38 mouse cellular contexts compared by ENCODE assay signal in the genomic region with DNA sequence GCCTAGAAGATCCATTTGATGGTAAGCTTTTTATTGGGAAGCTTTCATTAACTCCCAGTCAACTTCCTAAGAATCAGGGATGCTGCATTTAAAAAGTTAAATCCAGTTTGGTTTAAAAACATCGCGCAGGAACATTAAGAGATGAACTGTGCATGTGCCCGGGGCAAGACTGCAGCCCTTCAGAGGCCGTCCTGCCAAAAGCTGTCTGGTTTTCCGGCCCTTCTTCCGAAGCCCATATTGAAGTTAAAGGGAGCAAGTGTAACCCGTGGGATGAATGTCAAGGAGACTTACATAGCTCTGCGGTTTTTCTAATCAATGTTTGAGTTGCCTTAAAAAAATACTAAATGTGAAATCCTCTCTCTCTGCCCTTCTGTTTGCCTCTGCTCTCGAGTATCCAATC. TPM values are rescaled to one million over a fixed set of nuclear protein-coding genes. Genes with fewer than 3 reads are reported as not detected.
"Had no signal": no experiment of that assay in that cellular context is flagged by ENCODE, and none has a peak within 500 bp of the region (broad histone marks: within the 10 kb centered on the region; RNA-seq: fewer than 3 reads in every experiment).

No protein-coding gene starts in this region.

- ATAC-seq: hindbrain, embryonic 16.5 days; inflammation-experienced regulatory T-cells, adult 6 months; intestine, embryonic 15.5 days; intestine, postnatal 0 days had no signal

- H3K9me3 ChIP-seq: heart, embryonic 10.5 days; hindbrain, embryonic 10.5 days; hindbrain, embryonic 12.5 days; intestine, embryonic 15.5 days; limb, embryonic 10.5 days; limb, embryonic 12.5 days; liver, embryonic 13.5 days; liver, embryonic 15.5 days had no signal

- H3K36me3 ChIP-seq: heart, embryonic 10.5 days; hindbrain, embryonic 10.5 days; hindbrain, embryonic 12.5 days; intestine, embryonic 15.5 days; limb, embryonic 10.5 days; limb, embryonic 12.5 days; liver, embryonic 13.5 days; liver, embryonic 15.5 days had no signal

- H3K9ac ChIP-seq: heart, embryonic 12.5 days; hindbrain, embryonic 12.5 days; hindbrain, embryonic 14.5 days; intestine, embryonic 15.5 days; limb, embryonic 12.5 days; liver, embryonic 13.5 days; liver, embryonic 15.5 days had no signal

- H3K27ac ChIP-seq: gastrocnemius, adult 2 months; heart, embryonic 10.5 days; hindbrain, embryonic 10.5 days; hindbrain, embryonic 12.5 days; hindbrain, embryonic 14.5 days; intestine, embryonic 15.5 days; layer of hippocampus, adult 2 months; left cerebral cortex, adult 2 months; limb, embryonic 10.5 days; limb, embryonic 12.5 days; liver, embryonic 13.5 days; liver, embryonic 15.5 days had no signal

- H3K4me3 ChIP-seq: gastrocnemius, adult 2 months; heart, embryonic 10.5 days; heart, embryonic 12.5 days; hindbrain, embryonic 10.5 days; hindbrain, embryonic 12.5 days; intestine, embryonic 15.5 days; layer of hippocampus, adult 2 months; left cerebral cortex, adult 2 months; limb, embryonic 10.5 days; limb, embryonic 12.5 days; liver, embryonic 13.5 days; liver, embryonic 15.5 days had no signal

- H3K4me2 ChIP-seq: heart, embryonic 12.5 days; hindbrain, embryonic 12.5 days; hindbrain, embryonic 14.5 days; intestine, embryonic 15.5 days; limb, embryonic 12.5 days; liver, embryonic 13.5 days; liver, embryonic 15.5 days had no signal

- H3K27me3 ChIP-seq: heart, embryonic 12.5 days had no signal

- DNase-seq: gastrocnemius, adult 2 months; gastrocnemius, postnatal 10 days; gastrocnemius, postnatal 25 days; heart, adult 18-20 months; heart, postnatal 10 days; heart, postnatal 4 days; kidney, adult 18-20 months; kidney, adult 8-10 months; kidney, postnatal 10 days; kidney, postnatal 25 days; kidney, postnatal 4 days; liver; liver, embryonic 13.5 days had no signal

RNA-seq across cellular contexts. Expression of gene Smad9, which starts 3.8 kb away (rescaled TPM):
- total RNA-seq: granulocyte monocyte progenitor cell, adult 5-6 weeks had no signal
- polyA plus RNA-seq: inflammation-experienced regulatory T-cells, adult 6 months had no signal

RNA-seq across cellular contexts. Expression of gene Gm21958, which starts 45.1 kb away (rescaled TPM):
- total RNA-seq: gastrocnemius, adult 2 months; gastrocnemius, postnatal 10 days; gastrocnemius, postnatal 25 days; gastrocnemius, postnatal 4 days; granulocyte monocyte progenitor cell, adult 5-6 weeks; heart, adult 18-20 months; heart, adult 8-10 months; heart, postnatal 10 days; heart, postnatal 25 days; heart, postnatal 4 days; layer of hippocampus, adult 2 months; layer of hippocampus, postnatal 10 days; layer of hippocampus, postnatal 25 days; left cerebral cortex, adult 2 months; left cerebral cortex, postnatal 14 days; left cerebral cortex, postnatal 36 days had no signal
- polyA plus RNA-seq: heart, embryonic 10.5 days; heart, embryonic 16.5 days; hindbrain, embryonic 14.5 days; intestine, embryonic 15.5 days; intestine, postnatal 0 days; kidney, embryonic 16.5 days; limb, embryonic 12.5 days; limb, embryonic 14.5 days; liver, embryonic 13.5 days had no signal
